Mouse (Mus musculus): ENCODE data around the gene Slc11a1. TPM values are rescaled to one million over a fixed set of nuclear protein-coding genes. Genes with fewer than 3 reads are reported as not detected.

The Slc11a1 gene
- polyA plus RNA-seq, 1 experiment, result 169 TPM

DNA sequence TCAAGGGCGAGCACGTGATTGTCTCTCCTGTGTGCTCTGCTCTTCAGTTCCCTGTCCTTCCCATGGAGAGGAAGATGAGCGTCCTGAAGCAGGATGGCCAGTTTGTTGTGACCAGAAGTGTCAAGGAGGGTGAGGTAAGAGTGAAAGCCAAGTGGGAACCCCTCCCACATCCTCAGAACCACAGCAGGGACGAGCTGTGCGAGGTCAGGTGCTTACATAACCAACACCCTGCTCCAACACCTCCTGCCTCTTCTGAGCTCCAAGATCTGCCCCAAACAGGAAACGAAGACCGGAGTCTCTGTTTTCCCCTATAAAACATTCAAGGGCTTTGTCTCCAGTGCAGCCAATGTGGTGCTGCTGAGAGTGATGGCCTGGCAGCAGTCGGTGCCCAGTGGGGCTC, 10.7 kb upstream of the Slc11a1 start:
- TF ChIP-seq CTCF (IDR thresholded peaks at IDR 0.05; ENCODE audit: extremely low read depth, insufficient read depth, insufficient read length, insufficient replicate concordance) (no peak), POLR2A (IDR thresholded peaks at IDR 0.05; ENCODE audit: low read depth, low read length) (no peak)
- WGBS, result 31% methylated on average over 8 of the region's 8 CpGs
- no peak overlapping the region for H3K4me3 ChIP-seq (ENCODE audit: extremely low read depth, insufficient read depth, insufficient read length)
- peaks cover 6% of the 10 kb centered on the region; the same call in 1 of the 2 replicates for H3K4me1 ChIP-seq (ENCODE audit: control insufficient read depth, insufficient read depth, insufficient read length)
- no peaks in the 10 kb centered on the region for H3K27me3 ChIP-seq (ENCODE audit: control insufficient read depth, insufficient read depth, low read length)
- H3K27ac ChIP-seq (ENCODE audit: insufficient read depth, low read length), result no peak overlapping the region
- no peaks in the 10 kb centered on the region for H3K36me3 ChIP-seq (ENCODE audit: control insufficient read depth, insufficient read depth, low read length)
- no peak for DNase-seq (ENCODE audit: low read depth in 1 of 2, low spot score in 2 of 2)

DNA sequence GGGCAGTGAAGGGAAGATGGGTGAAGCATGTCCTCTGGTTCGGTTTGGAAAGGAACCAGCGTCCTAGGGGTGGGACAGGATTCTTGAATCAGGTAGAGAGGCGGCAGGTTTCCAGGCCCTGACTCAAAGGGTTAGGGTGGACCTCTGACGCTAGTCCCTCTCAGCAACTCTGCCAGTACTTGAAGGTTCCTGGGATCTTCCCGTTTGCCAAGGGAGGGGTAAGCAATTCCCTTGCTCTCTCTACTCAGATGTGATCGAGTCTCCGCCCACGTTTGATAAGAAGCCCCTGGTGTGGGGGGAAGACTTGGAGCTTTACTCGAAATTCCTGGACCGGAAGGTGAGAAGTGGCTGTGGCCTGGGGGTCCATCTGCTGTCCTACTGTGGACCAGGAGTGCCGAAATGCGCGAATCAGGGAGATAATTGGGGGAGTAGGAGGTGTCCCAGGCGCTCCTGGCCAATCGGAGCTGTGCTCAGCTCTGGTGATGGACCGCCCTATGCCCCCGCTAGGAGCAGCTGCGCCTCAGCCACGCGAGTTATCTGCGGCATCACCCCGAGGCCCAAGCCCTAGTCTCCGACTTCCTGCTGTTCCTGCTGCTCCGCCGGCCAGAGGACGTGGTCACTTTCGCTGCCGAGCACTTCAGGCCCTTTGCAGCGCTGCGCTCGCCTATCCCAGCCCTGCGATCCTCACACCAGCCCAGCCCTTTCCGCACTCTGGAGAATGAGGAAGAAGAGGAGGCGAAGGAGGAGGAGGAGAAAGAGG, 6.9 kb upstream of the Slc11a1 start:
- 21% methylated on average over 34 of the region's 34 CpGs for whole genome bisulfite sequencing

DNA sequence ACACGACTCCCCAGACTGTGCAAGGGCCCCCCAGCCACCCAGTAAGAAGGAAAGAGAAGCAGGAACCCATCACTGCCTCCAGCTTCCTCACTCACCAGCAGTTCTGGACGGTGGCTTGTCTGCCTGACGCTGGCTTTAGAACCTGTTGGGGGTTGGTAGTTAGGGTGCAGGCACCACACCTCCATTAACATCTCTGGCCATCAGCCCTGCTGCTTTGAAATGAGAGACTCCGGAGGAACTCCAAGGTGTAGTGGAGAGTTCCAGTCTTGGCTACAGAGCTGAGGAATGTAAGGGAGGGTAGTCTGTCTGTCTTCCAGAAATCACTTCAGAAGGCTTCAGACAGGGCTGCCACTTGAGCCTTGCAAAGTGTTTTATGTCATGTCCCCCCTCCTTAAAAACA, 5.0 kb upstream of the Slc11a1 start:
- TF ChIP-seq CTCF (IDR thresholded peaks at IDR 0.05; ENCODE audit: extremely low read depth, insufficient read depth, insufficient read length, insufficient replicate concordance), result no peak
- no peak for TF ChIP-seq POLR2A (IDR thresholded peaks at IDR 0.05; ENCODE audit: low read depth, low read length)
- no peak for DNase-seq (ENCODE audit: low read depth in 1 of 2, low spot score in 2 of 2)
- Histone ChIP-seq H3K36me3 (ENCODE audit: control insufficient read depth, insufficient read depth, low read length) (no peaks in the 10 kb centered on the region), H3K27ac (ENCODE audit: insufficient read depth, low read length) (no peak overlapping the region), H3K4me3 (ENCODE audit: extremely low read depth, insufficient read depth, insufficient read length) (no peak overlapping the region), H3K4me1 (ENCODE audit: control insufficient read depth, insufficient read depth, insufficient read length) (peaks cover 6% of the 10 kb centered on the region), H3K27me3 (ENCODE audit: control insufficient read depth, insufficient read depth, low read length) (no peaks in the 10 kb centered on the region)
- WGBS, result 31% methylated on average over 4 of the region's 4 CpGs

More for the DNA sequence above, 6.9 kb upstream of the Slc11a1 start:
- Histone ChIP-seq H3K4me1 (ENCODE audit: control insufficient read depth, insufficient read depth, insufficient read length) (peaks cover 6% of the 10 kb centered on the region; the same call in 1 of the 2 replicates), H3K4me3 (ENCODE audit: extremely low read depth, insufficient read depth, insufficient read length) (peak overlapping the region; percentile 14; the same call in 1 of the 2 replicates), H3K36me3 (ENCODE audit: control insufficient read depth, insufficient read depth, low read length) (no peaks in the 10 kb centered on the region), H3K27me3 (ENCODE audit: control insufficient read depth, insufficient read depth, low read length) (no peaks in the 10 kb centered on the region), H3K27ac (ENCODE audit: insufficient read depth, low read length) (0 out of 2 replicates have a peak overlapping the region, but pooled peaks have one; percentile 11)
- DNase-seq (ENCODE audit: low read depth in 1 of 2, low spot score in 2 of 2), result no peak
- TF ChIP-seq CTCF (IDR thresholded peaks at IDR 0.05; ENCODE audit: extremely low read depth, insufficient read depth, insufficient read length, insufficient replicate concordance) (no peak), POLR2A (IDR thresholded peaks at IDR 0.05; ENCODE audit: low read depth, low read length) (no peak)

DNA sequence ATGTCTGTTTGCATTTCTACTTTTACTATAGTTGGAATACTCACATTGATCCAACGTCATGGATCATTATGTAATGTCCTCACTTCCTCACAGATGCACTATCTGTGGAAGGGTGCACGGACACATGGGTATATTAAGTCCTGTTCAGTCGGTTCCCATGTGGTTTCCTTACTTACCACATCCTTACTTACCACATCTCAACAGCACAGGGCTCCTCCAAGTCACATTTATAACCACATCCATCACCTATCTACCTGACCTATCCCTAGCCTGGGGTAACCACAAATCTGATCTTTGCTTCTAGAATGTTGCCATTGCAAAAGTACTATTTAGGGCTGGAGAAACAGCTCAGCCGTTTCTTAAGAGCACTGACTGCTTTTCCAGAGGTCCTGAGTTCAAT, 1.6 kb upstream of the Slc11a1 start:
- no peak for DNase-seq (ENCODE audit: low read depth in 1 of 2, low spot score in 2 of 2)
- Histone ChIP-seq H3K27ac (ENCODE audit: insufficient read depth, low read length) (no peak overlapping the region), H3K4me1 (ENCODE audit: control insufficient read depth, insufficient read depth, insufficient read length) (peaks cover under 1% of the 10 kb centered on the region), H3K4me3 (ENCODE audit: extremely low read depth, insufficient read depth, insufficient read length) (no peak overlapping the region), H3K36me3 (ENCODE audit: control insufficient read depth, insufficient read depth, low read length) (no peaks in the 10 kb centered on the region), H3K27me3 (ENCODE audit: control insufficient read depth, insufficient read depth, low read length) (no peaks in the 10 kb centered on the region)
- 13% methylated on average over 4 of the region's 4 CpGs for WGBS
- TF ChIP-seq CTCF (IDR thresholded peaks at IDR 0.05; ENCODE audit: extremely low read depth, insufficient read depth, insufficient read length, insufficient replicate concordance) (no peak), POLR2A (IDR thresholded peaks at IDR 0.05; ENCODE audit: low read depth, low read length) (no peak)

DNA sequence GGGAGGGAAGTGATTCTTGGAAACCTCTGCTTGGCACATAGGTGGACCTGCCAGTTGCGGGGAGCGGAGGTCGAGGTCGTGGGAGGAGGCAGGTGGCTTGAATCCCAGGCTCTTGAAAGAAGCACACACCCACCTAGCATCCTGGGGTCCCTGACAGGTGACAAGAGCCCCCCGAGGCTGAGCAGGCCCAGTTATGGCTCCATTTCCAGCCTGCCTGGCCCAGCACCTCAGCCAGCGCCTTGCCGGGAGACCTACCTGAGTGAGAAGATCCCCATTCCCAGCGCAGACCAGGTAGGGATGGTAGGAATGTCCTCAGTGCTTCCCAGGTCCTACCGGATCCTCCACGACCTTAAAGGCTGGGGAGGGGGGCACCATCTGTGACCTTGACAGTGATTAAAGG, 566 bp downstream of the Slc11a1 start:
- no peaks in the 10 kb centered on the region for H3K36me3 ChIP-seq (ENCODE audit: control insufficient read depth, insufficient read depth, low read length)
- no peaks in the 10 kb centered on the region for H3K27me3 ChIP-seq (ENCODE audit: control insufficient read depth, insufficient read depth, low read length)
- TF ChIP-seq POLR2A (IDR thresholded peaks at IDR 0.05; ENCODE audit: low read depth, low read length) (no peak), CTCF (IDR thresholded peaks at IDR 0.05; ENCODE audit: extremely low read depth, insufficient read depth, insufficient read length, insufficient replicate concordance) (no peak)
- 83% methylated on average over 10 of the region's 10 CpGs for WGBS
- peak overlapping the region; percentile 1; the same call in 1 of the 2 replicates for H3K4me3 ChIP-seq (ENCODE audit: extremely low read depth, insufficient read depth, insufficient read length)
- no peaks in the 10 kb centered on the region; the same call in 1 of the 2 replicates for H3K4me1 ChIP-seq (ENCODE audit: control insufficient read depth, insufficient read depth, insufficient read length)
- no peak for DNase-seq (ENCODE audit: low read depth in 1 of 2, low spot score in 2 of 2)
- H3K27ac ChIP-seq (ENCODE audit: insufficient read depth, low read length), result peak overlapping the region; percentile 59; the same call in 1 of the 2 replicates

DNA sequence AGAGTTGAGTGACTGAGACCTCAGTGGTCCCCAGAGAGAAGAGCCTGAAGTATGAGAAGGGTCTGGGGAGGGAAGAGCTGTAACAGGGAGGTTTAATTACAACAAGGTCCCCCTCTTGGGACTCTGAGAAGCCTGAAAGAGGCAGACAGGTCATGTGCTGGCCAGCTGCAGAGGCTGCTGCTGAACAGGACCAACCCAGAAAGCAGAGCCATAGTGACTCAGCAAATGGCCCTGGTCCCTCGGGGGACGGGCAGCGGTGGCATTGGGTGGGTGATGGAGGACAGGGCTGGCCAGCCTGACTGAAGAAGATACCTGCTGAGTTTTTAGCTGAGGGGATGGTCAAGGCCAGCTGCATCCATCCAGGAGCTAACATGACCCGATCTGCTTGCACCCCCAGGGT, 1.4 kb downstream of the Slc11a1 start:
- Histone ChIP-seq H3K4me3 (ENCODE audit: extremely low read depth, insufficient read depth, insufficient read length) (no peak overlapping the region), H3K27ac (ENCODE audit: insufficient read depth, low read length) (0 out of 2 replicates have a peak overlapping the region, but pooled peaks have one; percentile 41), H3K27me3 (ENCODE audit: control insufficient read depth, insufficient read depth, low read length) (no peaks in the 10 kb centered on the region), H3K36me3 (ENCODE audit: control insufficient read depth, insufficient read depth, low read length) (no peaks in the 10 kb centered on the region), H3K4me1 (ENCODE audit: control insufficient read depth, insufficient read depth, insufficient read length) (peaks cover 3% of the 10 kb centered on the region; the same call in 1 of the 2 replicates)
- no peak for TF ChIP-seq POLR2A (IDR thresholded peaks at IDR 0.05; ENCODE audit: low read depth, low read length)
- no peak for TF ChIP-seq CTCF (IDR thresholded peaks at IDR 0.05; ENCODE audit: extremely low read depth, insufficient read depth, insufficient read length, insufficient replicate concordance)
- WGBS, result 57% methylated on average over 4 of the region's 4 CpGs
- no peak for DNase-seq (ENCODE audit: low read depth in 1 of 2, low spot score in 2 of 2)

DNA sequence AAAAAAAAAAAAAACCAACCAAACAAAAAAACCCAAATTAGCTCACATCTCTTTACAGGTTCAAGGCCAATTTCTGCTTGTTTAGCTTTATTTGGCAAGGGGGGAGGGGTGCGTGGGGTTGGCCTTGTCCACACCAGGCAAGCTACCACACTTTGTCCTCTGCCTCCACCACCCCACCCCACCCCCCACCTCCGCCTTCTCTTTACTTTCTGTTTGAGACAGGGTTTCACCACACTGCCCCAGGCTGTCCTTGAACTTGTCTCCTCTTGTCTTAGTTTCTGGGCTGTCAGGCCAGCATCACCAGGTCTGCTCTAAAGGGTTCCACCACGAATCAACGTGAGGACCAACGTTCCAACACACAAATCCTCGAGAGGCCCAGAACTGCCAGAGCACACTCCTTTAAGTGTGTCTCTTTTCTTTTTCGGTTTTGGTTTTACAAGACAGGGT, 4.1 kb downstream of the Slc11a1 start:
- TF ChIP-seq POLR2A (IDR thresholded peaks at IDR 0.05; ENCODE audit: low read depth, low read length), result no peak
- TF ChIP-seq CTCF (IDR thresholded peaks at IDR 0.05; ENCODE audit: extremely low read depth, insufficient read depth, insufficient read length, insufficient replicate concordance), result no peak
- H3K27ac ChIP-seq (ENCODE audit: insufficient read depth, low read length), result no peak overlapping the region
- H3K4me3 ChIP-seq (ENCODE audit: extremely low read depth, insufficient read depth, insufficient read length), result no peak overlapping the region
- 69% methylated on average over 7 of the region's 7 CpGs for WGBS
- H3K36me3 ChIP-seq (ENCODE audit: control insufficient read depth, insufficient read depth, low read length), result no peaks in the 10 kb centered on the region
- no peaks in the 10 kb centered on the region for H3K27me3 ChIP-seq (ENCODE audit: control insufficient read depth, insufficient read depth, low read length)
- DNase-seq (ENCODE audit: low read depth in 1 of 2, low spot score in 2 of 2), result no peak
- peaks cover 10% of the 10 kb centered on the region; the same call in 1 of the 2 replicates for H3K4me1 ChIP-seq (ENCODE audit: control insufficient read depth, insufficient read depth, insufficient read length)

Data from spleen, adult 2 months (tissue).